Mouse (Mus musculus) mouse trophoblast stem cell (cell line): ENCODE results near the gene Eif2b5.

Experiments
- in situ Hi-C, 2 experiments: fragments of 300-500 bp; cut with MseI, MboI; formaldehyde crosslinking; loops; 2 replicates in 1 of 2; 3 replicates in 1 of 2; pipeline ENCODE4 v1.15.1; 2025

Gene Eif2b5

DNA sequence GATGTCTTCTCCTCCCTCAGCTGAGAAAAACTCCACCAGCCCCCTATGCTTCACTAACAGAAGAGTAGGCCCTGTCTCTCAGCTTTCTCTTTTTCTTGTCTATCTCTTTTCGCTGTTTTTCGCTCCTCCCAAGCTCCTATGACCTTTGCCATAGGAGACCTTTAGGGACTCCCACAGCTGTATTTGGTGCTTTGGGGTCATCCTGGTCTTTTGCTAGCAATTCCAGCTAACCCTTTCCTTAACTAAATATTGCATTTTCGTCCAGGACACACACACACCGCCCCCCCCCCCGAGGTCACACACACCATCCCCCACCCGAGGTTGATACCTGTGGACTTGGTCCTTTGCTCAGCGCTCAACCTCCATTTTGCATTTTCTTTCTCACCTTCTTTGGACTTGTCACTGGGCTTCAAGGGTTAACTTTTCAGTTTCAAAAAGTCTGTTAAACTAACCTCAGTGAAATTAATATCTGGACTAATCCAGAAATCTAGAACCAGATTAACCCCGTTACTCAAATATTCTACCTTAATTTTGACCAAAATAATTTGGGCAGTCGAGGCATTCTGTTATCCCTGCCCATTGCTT, 37.6 kb downstream of the Eif2b5 start:
- in situ Hi-C loops = no loop called here

DNA sequence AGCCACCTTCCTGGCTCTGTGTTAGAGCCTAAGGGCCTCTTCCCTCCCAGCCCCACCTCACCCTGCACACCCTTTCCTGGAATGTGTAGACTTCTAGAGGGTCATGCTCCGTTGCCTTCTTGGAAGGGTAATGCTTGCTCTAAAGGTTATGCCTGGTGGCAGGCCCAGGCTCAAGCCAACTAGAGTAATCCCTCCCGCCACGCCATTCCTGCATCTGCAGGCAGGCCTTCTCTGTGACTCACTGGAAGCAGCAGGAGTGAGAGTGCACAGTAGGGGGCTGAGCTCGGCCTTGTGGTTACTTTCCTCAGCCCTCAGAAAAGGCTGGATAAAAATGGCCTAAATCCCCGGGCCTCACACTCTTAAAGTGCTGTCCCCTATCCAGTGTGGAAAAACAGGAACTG, 38.5 kb downstream of the Eif2b5 start:
- in situ Hi-C loops = no loop called here

DNA sequence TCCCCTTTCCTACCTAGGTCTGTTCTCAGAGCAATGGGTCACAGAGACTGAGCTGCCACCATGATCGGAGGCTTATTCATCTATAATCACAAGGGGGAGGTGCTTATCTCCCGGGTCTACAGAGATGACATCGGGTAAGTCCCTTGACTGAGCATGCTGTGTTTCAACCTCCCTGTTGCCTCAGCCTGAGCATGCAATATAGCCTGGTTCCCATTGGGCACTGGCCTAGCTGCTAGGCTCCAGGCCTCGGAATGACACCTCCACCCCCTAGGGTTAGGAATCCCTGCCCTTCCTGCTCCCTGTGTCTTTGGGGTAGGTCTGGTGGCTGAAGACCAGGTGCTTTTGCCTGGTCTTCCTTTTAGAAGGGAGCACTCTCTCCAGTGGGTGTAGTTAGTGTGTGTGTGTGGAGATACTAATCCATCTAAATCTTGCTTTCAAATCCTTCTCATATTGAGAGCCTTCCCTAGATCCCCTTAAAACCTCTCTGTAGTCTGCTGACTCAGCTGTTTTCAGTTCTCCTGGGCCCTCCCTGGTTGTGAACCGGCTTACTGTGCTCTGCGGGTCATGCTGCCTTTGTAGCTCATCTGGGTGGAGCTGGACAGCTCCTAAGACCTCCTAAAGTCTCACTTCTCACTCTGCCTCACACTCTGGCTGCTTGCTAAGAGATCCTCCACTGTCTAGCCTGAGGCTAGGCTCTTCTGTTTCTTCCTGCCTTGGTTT, 39.1 kb downstream of the Eif2b5 start:
- in situ Hi-C loops = no loop called here

DNA sequence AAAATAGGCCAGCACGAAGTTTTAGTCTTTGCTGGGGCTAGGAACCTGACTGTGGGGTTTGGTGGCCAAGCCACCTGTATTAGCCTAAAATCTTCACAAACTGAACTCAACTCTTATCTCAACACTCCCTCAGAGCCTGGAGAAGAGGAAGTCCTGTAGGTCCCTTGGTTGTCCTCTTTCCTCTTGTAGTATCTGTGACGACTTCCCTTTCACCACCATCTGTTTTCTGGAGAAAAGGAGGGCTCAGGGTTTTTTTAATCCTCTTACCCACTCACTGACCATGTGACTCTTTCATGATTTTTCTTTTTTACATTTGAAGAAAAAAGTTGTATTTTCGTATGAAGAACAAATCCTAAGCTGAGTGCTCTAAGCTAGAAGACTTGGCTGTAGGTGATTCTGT, 41.0 kb downstream of the Eif2b5 start:
- in situ Hi-C loops = no loop called here

DNA sequence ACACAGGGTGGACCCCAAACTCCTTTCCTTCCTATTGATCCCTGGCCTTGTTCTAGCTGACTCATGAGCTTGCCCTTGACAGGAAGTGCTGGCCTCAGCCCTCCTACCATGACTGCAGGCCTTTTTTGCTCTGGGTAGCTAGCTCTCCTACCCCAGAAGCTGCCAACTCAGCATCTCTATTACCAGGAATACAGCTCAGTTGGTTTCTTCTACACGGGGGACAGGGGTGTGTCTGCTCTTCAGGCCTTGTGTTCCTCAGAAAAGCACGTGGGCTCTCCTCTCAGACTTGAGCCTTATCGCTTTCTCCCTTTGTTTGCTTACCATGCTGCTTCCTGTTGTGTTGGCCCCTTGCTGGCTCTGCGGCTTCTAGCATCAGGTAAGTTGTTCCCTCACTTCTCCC, 41.8 kb downstream of the Eif2b5 start:
- in situ Hi-C loops = no loop called here

DNA sequence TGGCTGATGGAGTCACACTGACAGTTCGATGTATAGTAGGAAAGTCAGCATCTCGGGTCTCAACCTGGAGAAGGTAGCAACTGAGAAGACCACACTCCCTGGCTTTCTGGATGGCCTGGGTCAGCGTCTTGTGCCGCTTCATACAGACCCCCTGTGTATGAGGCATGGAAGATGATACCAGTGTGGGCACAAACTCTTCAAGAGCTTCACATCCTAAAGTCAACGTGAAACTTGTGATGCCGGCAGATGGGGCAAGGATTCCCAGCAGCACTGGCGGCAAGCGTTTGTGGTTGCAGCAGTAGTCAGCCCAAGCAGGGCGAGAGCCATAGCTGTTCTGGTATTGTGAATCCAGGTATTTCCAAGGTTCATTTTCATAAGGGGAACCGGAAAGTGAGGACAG, 47.1 kb downstream of the Eif2b5 start:
- in situ Hi-C loops = no loop called here

- in situ Hi-C loops = no loop called here
These were observed 48.8 kb downstream of the Eif2b5 start for GRCm38 (mm10) chr16:20547423-20547822.

- in situ Hi-C loops = no loop called here
These were observed 49.7 kb downstream of the Eif2b5 start, which contains the start of gene Abcf3 for GRCm38 (mm10) chr16:20548096-20548948. Gene Abcf3 (plus strand): TSS chr16:20548577.

DNA sequence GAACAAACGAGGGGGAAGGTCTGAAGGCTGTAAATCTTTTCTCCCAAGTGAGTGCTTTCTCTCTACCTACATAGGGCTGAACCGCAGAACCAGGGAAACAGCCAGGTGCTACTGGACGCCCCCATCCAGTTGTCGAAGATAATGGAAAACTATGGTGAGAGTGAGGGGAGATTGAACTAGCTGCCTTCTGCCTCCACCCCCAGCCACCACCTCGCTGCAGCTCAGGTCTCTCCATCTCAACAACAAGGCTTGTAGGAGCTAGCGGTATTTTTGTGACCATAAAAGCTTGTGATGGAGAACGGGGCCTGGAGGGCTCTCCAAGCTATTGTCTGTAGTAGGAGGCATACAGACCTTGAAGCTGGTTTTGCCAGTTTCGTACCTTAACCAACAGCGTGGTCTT, 50.5 kb downstream of the Eif2b5 start:
- in situ Hi-C loops = no loop called here

DNA sequence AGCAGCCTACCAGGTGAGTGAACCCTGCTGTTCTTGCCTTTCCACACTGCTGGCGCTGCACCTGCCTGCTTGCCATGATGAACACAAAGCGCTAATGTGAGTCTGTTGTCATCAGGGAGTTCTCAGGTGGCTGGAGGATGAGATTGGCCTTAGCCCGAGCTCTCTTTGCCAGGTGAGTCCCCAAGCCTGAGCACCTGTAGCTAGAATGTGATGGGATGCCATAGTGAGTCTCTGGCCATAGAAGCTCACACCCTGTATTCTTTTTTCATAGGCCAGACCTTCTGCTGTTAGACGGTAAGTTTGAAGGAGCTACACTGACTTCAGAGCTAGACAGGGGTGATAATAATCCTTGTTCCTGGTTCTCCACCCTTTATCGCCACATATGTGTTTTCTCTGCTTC, 53.1 kb downstream of the Eif2b5 start:
- in situ Hi-C loops = no loop called here

GRCm38 (mm10) chr16:20552594-20552993, 54.0 kb downstream of the Eif2b5 start:
- in situ Hi-C loops = no loop called here

GRCm38 (mm10) chr16:20555000-20555399, 56.4 kb downstream of the Eif2b5 start:
- in situ Hi-C loops = no loop called here

GRCm38 (mm10) chr16:20557381-20557780, 58.8 kb downstream of the Eif2b5 start:
- in situ Hi-C loops = no loop called here
